Mouse (Mus musculus) ES-Bruce4 (cell line): ENCODE results near the gene Ly6g6f. TPM values are rescaled to one million over a fixed set of nuclear protein-coding genes. Genes with fewer than 3 reads are reported as not detected.

Experiments used
- H3K27ac ChIP-seq: 2 replicates; pipeline ENCODE4 v1.5.1; 2012; ENCODE audit warnings: low read length, inconsistent platforms; ENCODE audit not compliant: insufficient read depth
- H3K27me3 ChIP-seq: 2 replicates; pipeline ENCODE4 v1.6.1; 2012; ENCODE audit warnings: mild to moderate bottlenecking, low read length, inconsistent platforms; ENCODE audit not compliant: control insufficient read depth, poor library complexity, insufficient read depth, severe bottlenecking
- H3K36me3 ChIP-seq: 2 replicates; pipeline ENCODE4 v1.6.1; 2012; ENCODE audit warnings: inconsistent platforms, mild to moderate bottlenecking, low read length, moderate library complexity; ENCODE audit not compliant: control insufficient read depth, poor library complexity, insufficient read depth, severe bottlenecking
- H3K4me1 ChIP-seq: one replicate; pipeline ENCODE4 v1.8.1; 2011; ENCODE audit warnings: low read length; ENCODE audit not compliant: control insufficient read depth, insufficient read depth
- H3K4me3 ChIP-seq: 2 replicates; pipeline ENCODE4 v1.5.1; 2011; ENCODE audit warnings: low read depth, mild to moderate bottlenecking, low read length
- H3K9ac ChIP-seq: 2 replicates; pipeline ENCODE4 v1.6.1; 2012; ENCODE audit warnings: low read depth, mild to moderate bottlenecking, inconsistent platforms; ENCODE audit not compliant: poor library complexity, severe bottlenecking
- H3K9me3 ChIP-seq: replicated peaks from 2 replicates; pipeline ENCODE4 v1.6.1; 2012; ENCODE audit warnings: mild to moderate bottlenecking, low read length, inconsistent platforms; ENCODE audit not compliant: control insufficient read depth, poor library complexity, insufficient read depth, severe bottlenecking
- CTCF ChIP-seq: IDR thresholded peaks from one replicate; pipeline ENCODE4 v1.8.1; 2011; ENCODE audit warnings: low read depth, low read length
- EP300 ChIP-seq: IDR thresholded peaks from 2 replicates; pipeline ENCODE4 v1.6.1; 2011; ENCODE audit warnings: low read depth, low read length; ENCODE audit not compliant: insufficient read depth
- POLR2A ChIP-seq: IDR thresholded peaks from one replicate; pipeline ENCODE4 v1.8.1; 2011; ENCODE audit warnings: low read length; ENCODE audit not compliant: insufficient read depth
- polyA plus RNA-seq: library from polyadenylated mRNA; stranded (reverse); fragments of >200 nt; gene quantifications from 2 replicates; pipeline ENCODE4 v1.2.4, GENCODE M21; 2011; ENCODE audit warnings: low read depth; ENCODE audit not compliant: missing spikeins, insufficient read depth, insufficient read length

Ly6g6f gene
- polyA plus RNA-seq, 1 experiment: not detected

DNA sequence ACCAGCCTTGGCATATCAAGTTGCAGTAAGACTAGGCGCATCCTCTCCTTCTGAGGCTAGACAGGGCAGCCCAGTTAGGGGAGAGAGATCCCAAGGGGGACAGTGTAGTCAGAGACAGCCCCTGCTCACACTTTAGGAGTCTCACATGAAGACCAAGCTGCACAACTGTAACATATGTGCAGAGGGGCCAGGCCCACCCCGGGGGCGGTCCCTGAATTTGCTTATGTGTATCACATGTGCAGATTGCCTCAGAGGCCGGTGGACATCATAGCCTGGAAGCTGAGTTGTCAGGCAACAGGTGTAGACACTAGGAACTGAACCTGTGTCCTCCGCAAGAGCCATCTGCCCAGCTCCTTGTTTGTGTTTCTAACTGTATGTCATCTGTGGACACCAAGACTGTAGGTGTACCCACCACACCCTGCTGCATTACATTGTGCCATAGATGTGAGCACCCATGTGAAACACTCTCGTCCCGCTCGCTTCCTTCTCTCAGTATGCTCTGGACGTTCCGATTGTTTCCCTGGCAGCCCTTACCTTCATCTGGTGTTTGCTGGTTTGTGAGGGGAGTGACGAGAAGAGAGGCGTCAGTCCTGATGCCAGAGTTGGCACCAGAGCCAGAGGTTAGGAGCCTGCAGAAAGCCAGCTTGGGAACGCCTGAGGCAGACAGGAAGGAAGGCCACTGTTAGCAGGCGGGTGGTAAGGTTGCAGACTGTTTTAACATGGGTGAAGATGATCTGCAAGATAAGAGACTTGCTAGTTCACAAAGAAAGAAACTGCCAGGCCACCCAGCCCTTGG is 7.2 kb upstream of the Ly6g6f start:
- no peaks in the 10 kb centered on the region for H3K4me1 ChIP-seq
- no peak overlapping the region for H3K4me3 ChIP-seq
- H3K27ac ChIP-seq: no peak overlapping the region
- H3K9me3 ChIP-seq: no peaks in the 10 kb centered on the region
- H3K9ac ChIP-seq: no peak overlapping the region
- no peaks in the 10 kb centered on the region for H3K36me3 ChIP-seq
- no peaks in the 10 kb centered on the region for H3K27me3 ChIP-seq
- TF ChIP-seq POLR2A (no peak), CTCF (no peak), EP300 (no peak)

- no peaks in the 10 kb centered on the region for H3K36me3 ChIP-seq
Observed at GRCm38 (mm10) chr17:35090166-35090932, 4.9 kb upstream of the Ly6g6f start.

DNA sequence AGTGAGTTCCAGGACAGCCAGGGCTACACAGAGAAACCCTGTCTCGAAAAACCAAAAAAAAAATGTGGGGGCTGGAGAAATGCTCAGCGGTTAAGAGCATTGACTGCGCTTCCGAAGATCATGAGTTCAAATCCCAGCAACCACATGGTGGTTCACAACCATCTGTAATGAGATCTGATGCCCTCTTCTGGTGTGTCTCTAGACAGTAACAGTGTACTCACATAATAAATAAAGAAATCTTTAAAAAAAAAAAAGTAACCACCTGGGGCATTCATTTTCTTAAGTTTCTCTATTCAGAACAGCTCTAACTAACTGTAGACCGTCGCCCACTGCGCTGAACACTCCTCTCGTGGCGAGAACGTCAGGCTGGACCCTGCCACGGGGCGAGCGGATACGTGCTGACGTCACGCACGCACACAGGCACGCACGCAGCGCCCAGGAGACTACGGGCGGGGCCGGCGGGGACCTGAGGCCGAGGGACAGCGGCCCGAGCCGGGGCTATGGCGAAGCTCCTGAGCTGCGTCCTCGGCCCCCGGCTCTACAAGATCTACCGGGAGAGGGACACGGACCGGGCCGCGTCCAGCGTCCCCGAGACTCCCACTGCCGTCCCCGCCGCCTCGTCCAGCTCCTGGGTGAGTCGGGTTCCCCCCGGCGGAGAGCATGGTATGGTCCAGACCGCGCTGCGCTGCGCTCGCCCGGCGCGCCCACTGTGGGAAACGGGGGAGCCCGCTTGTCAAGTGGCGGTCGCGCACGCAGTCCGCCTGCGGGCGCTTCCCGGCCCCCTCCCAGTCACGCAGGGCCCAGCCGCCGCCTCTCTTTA is 3.6 kb upstream of the Ly6g6f start, which contains the start of gene Abhd16a:
Gene Abhd16a, plus strand, starts transcription at position 439 of the 820 bp plus-strand sequence.
- Histone ChIP-seq H3K36me3 (no peaks in the 10 kb centered on the region), H3K9me3 (no peaks in the 10 kb centered on the region), H3K27ac (no peak within 1 kb of the TSS), H3K4me3 (peak within 1 kb of the TSS; percentile 66), H3K4me1 (no peaks in the 10 kb centered on the region), H3K27me3 (no peaks in the 10 kb centered on the region), H3K9ac (peak within 1 kb of the TSS; percentile 75)
- no peak for TF ChIP-seq POLR2A
- no peak for TF ChIP-seq CTCF
- no peak for TF ChIP-seq EP300

More at GRCm38 (mm10) chr17:35090166-35090932, 4.9 kb upstream of the Ly6g6f start:
- TF ChIP-seq CTCF (no peak), EP300 (no peak), POLR2A (no peak)
- Histone ChIP-seq H3K27me3 (no peaks in the 10 kb centered on the region), H3K9ac (peak overlapping the region; percentile 75; the same call in 1 of the 2 replicates), H3K4me3 (no peak overlapping the region), H3K27ac (no peak overlapping the region), H3K9me3 (no peaks in the 10 kb centered on the region), H3K4me1 (no peaks in the 10 kb centered on the region)

- Histone ChIP-seq H3K36me3 (no peaks in the 10 kb centered on the region), H3K4me3 (no peak overlapping the region), H3K4me1 (no peaks in the 10 kb centered on the region), H3K9ac (no peak overlapping the region), H3K27me3 (no peaks in the 10 kb centered on the region), H3K27ac (no peak overlapping the region), H3K9me3 (no peaks in the 10 kb centered on the region)
- TF ChIP-seq POLR2A: no peak
- no peak for TF ChIP-seq CTCF
- no peak for TF ChIP-seq EP300
Observed at GRCm38 (mm10) chr17:35088151-35088550, 2.7 kb upstream of the Ly6g6f start.

- H3K27ac ChIP-seq: no peak overlapping the region
- H3K36me3 ChIP-seq: no peaks in the 10 kb centered on the region
- no peak overlapping the region for H3K4me3 ChIP-seq
- H3K4me1 ChIP-seq: no peaks in the 10 kb centered on the region
- TF ChIP-seq EP300: no peak
- TF ChIP-seq CTCF: no peak
- no peak for TF ChIP-seq POLR2A
- no peak overlapping the region for H3K9ac ChIP-seq
- H3K27me3 ChIP-seq: no peaks in the 10 kb centered on the region
- H3K9me3 ChIP-seq: no peaks in the 10 kb centered on the region
Observed at GRCm38 (mm10) chr17:35083929-35084497, 1.4 kb downstream of the Ly6g6f start.
